Mouse (Mus musculus) hindbrain, embryonic 10.5 days (tissue): ENCODE measurements around the gene Ccng1. TPM values are rescaled to one million over a fixed set of nuclear protein-coding genes. Genes with fewer than 3 reads are reported as not detected.

ENCODE experiments used
- DNase-seq: peaks from one replicate; pipeline ENCODE4 v3.0.0-alpha.2; 2017; ENCODE audit warnings: low spot score
- H3K27ac ChIP-seq: fragments of 300-500 bp; sonication (generic); 2 replicates; pipeline ENCODE4 v1.5.1; 2016; ENCODE audit warnings: mild to moderate bottlenecking, moderate library complexity
- H3K27me3 ChIP-seq: fragments of 300-500 bp; sonication (generic); 2 replicates; pipeline ENCODE4 v1.6.1; 2016; ENCODE audit warnings: mild to moderate bottlenecking; ENCODE audit not compliant: poor library complexity, insufficient read depth, severe bottlenecking
- H3K36me3 ChIP-seq: fragments of 300-500 bp; sonication (generic); 2 replicates; pipeline ENCODE4 v1.6.1; 2016; ENCODE audit warnings: mild to moderate bottlenecking, moderate library complexity
- H3K4me1 ChIP-seq: fragments of 300-500 bp; sonication (generic); replicated peaks from 2 replicates; pipeline ENCODE4 v1.6.1; 2016; ENCODE audit warnings: mild to moderate bottlenecking
- H3K4me3 ChIP-seq: fragments of 300-500 bp; sonication (generic); 2 replicates; pipeline ENCODE4 v1.5.1; 2016; ENCODE audit warnings: mild to moderate bottlenecking, moderate library complexity
- H3K9me3 ChIP-seq: fragments of 300-500 bp; sonication (generic); 2 replicates; pipeline ENCODE4 v1.6.1; 2016; ENCODE audit warnings: mild to moderate bottlenecking, moderate library complexity
- WGBS: fragments of 180-500 bp; shearing (Covaris S2); methylation state at CpG from one replicate; pipeline ENCODE4 v1.1.7; 2016; 5-methylcytosine and 5-hydroxymethylcytosine counted together
- polyA plus RNA-seq: library from polyadenylated mRNA; unstranded; fragments of >200 nt; fragmentation: Nextera tagmentation; extraction: Ambion mirVana; gene quantifications from 2 replicates; pipeline ENCODE4 v1.2.1, GENCODE M21; 2016

Ccng1 gene
- polyA plus RNA-seq, result 35.5 and 37.2 TPM in 2 replicates

DNA sequence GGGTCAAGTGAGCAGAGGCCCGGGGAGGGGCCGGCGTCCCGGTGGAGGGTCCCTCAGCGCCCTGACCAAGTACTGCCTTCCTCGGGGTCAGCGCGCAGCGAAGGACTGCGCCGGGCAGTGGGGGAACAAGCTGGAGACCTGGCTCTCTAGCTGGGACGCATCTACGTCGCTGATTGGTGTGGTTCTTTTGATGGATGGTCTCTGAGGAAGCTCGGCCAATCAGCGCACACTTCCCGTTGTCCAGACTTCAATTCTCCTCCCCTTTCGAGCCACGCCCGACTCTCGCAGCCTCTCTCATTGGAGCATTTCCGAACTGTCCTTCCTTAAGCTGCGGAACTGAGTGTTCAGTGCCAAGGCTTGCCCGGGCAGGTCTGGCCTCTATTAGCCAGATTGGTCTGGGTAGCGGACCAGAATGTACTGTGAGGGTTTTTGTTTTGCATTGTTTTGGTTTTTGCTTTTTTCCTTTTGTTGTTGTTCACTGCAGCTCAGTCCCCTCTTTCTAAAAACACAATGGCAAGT, at the start of gene Ccng1:
Ccng1 (minus strand) TSS at position 203 of the 519 bp plus-strand sequence.
- no peaks in the 10 kb centered on the region for H3K9me3 ChIP-seq
- H3K27ac ChIP-seq, result peak within 1 kb of the TSS; percentile 91
- WGBS, result under 1% methylated on average over 25 of the region's 25 CpGs

DNA sequence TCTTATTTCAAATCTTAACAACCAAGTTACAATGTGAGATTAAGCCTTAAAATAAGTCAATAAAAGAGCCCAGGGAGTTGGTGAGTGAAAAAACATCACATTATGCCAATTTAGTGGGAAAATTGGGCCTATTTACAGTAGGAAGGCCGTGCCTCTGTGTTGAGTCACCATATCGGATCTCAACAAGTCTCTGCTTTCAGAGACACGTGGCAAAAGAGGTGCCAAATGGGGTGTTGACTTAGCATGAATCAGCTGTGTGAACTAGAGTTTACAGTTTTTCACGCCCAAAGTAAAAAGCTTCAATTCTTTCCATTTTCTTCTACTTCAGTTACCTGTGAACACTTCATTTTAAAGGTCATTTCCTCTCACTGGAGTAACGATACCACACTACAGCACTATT, 35.2 kb upstream of the Ccng1 start:
- DNase-seq, result no peak
- Histone ChIP-seq H3K9me3 (no peaks in the 10 kb centered on the region), H3K4me3 (no peak overlapping the region), H3K27ac (no peak overlapping the region), H3K27me3 (no peaks in the 10 kb centered on the region), H3K4me1 (no peaks in the 10 kb centered on the region), H3K36me3 (no peaks in the 10 kb centered on the region)
- 80% methylated on average over 5 of the region's 5 CpGs for WGBS

More for the DNA sequence above, at the start of gene Ccng1:
- H3K27me3 ChIP-seq, result no peaks in the 10 kb centered on the region
- peak; percentile 91 for DNase-seq
- H3K4me1 ChIP-seq, result peaks cover 18% of the 10 kb centered on the region
- H3K4me3 ChIP-seq, result peak within 1 kb of the TSS; percentile 83
- 0 out of 2 replicates have a peak, but pooled peaks cover 5% of the 10 kb centered on the region for H3K36me3 ChIP-seq

DNA sequence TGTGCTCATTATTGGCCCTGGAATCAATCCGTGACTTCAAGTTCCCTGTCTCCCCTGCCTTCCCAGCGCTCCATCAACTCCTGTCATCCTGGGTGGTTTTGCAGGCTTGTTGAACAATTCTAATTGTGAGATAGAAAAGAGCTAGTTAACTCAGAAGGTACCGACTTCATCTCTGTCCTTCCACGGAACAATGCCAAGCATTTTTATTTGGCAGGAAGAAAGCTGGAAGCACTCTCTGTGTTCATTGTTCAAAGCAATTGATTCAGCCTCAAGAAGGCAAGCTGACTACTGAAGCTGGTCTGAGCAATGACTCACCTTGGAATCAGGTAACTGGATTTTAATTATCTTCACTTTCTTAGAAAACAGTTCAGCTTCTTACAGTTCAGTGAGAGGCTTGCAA, 34.6 kb upstream of the Ccng1 start:
- Histone ChIP-seq H3K9me3 (no peaks in the 10 kb centered on the region), H3K27ac (no peak overlapping the region), H3K4me3 (no peak overlapping the region), H3K4me1 (no peaks in the 10 kb centered on the region), H3K27me3 (no peaks in the 10 kb centered on the region), H3K36me3 (no peaks in the 10 kb centered on the region)
- WGBS, result 76% methylated on average over 4 of the region's 4 CpGs
- DNase-seq, result no peak

DNA sequence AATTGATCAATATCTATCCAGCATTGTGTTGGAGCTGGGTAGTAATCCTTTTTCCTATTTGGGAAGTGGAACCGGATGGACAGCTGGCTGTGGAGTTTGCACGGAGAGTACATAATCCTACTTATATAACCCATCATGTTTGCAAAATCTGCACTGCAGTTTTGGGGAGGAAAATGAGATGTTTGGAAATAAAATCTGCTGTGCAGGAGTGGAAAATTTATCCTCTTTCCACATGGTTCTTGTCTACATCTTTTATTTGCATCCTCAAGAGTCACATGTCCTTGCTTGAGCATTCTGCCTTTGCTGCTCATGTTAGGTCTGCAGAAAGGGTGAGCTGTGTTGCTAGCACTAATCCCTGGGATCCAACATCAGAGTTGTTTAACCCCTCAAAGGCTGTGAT, 31.8 kb upstream of the Ccng1 start:
- Histone ChIP-seq H3K4me3 (no peak overlapping the region), H3K36me3 (no peaks in the 10 kb centered on the region), H3K27ac (no peak overlapping the region), H3K27me3 (no peaks in the 10 kb centered on the region), H3K9me3 (no peaks in the 10 kb centered on the region), H3K4me1 (no peaks in the 10 kb centered on the region)
- 88% methylated on average over 2 of the region's 2 CpGs for WGBS
- DNase-seq, result no peak

DNA sequence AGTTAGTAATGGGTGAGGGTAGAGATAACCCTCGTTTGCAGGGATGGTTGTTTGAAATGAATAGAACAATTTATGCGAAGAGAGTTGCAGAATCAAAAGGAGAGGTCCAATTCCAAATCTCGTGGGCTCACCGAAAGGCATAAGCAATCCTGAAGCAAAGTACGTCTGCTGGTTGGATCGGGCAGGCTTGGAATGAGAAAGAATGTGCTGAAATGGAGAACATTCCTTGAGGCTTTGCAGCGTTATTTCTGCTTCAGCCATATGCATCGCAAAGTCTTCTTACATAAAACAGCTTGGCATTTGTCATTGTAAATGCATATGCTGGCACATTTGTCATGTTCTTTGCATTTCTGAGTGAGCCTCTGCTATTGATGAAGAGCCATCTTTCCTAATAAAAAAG, 29.2 kb upstream of the Ccng1 start:
- Histone ChIP-seq H3K27ac (no peak overlapping the region), H3K9me3 (no peaks in the 10 kb centered on the region), H3K27me3 (no peaks in the 10 kb centered on the region), H3K4me3 (no peak overlapping the region), H3K4me1 (no peaks in the 10 kb centered on the region), H3K36me3 (no peaks in the 10 kb centered on the region)
- no peak for DNase-seq
- WGBS, result 88% methylated on average over 8 of the region's 8 CpGs

DNA sequence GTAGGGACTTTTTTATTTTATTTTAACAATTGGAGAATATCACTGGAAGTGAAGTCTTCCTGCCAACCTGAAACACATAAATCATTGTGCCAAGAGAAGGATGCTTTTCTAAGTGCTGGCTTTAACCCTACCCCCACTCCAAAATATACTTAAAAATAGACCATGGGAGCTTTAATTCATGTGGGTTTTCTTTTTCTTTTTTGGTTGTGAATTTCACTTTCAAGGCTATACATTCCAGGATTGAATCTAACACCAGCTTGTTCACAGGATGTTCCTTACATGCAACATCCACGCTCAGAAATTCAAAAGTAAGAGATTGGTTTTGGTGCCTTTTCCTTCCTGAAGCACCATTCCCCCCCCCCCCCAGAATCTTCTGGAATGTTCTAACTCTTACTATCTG, 28.2 kb upstream of the Ccng1 start:
- WGBS, result 92% methylated on average over 1 of the region's 1 CpGs
- no peak for DNase-seq
- H3K27ac ChIP-seq, result no peak overlapping the region

DNA sequence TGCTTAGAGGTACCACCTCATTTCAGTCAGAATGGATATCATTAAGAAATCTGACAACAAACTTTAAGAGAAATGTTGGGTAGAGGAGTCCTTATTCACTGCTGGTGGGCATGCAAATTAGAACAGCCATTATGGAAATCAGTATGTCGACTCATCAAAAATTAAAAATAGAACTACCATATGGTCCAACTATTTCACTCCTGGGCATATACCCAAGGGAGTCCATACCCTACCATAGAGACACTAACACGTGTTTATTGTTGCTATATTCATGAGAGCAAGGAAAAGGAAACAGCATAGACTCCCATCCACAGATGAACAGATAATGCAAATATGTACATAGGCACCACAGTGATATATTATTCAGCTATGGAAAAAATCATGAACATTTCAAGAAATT, 26.7 kb upstream of the Ccng1 start:
- 63% methylated on average over 2 of the region's 2 CpGs for WGBS
- Histone ChIP-seq H3K4me3 (no peak overlapping the region), H3K9me3 (no peaks in the 10 kb centered on the region), H3K4me1 (no peaks in the 10 kb centered on the region), H3K36me3 (no peaks in the 10 kb centered on the region), H3K27me3 (no peaks in the 10 kb centered on the region), H3K27ac (no peak overlapping the region)
- no peak for DNase-seq

More for the DNA sequence above, 28.2 kb upstream of the Ccng1 start:
- H3K9me3 ChIP-seq, result no peaks in the 10 kb centered on the region
- no peaks in the 10 kb centered on the region for H3K27me3 ChIP-seq
- H3K4me1 ChIP-seq, result no peaks in the 10 kb centered on the region
- H3K4me3 ChIP-seq, result no peak overlapping the region
- no peaks in the 10 kb centered on the region for H3K36me3 ChIP-seq

DNA sequence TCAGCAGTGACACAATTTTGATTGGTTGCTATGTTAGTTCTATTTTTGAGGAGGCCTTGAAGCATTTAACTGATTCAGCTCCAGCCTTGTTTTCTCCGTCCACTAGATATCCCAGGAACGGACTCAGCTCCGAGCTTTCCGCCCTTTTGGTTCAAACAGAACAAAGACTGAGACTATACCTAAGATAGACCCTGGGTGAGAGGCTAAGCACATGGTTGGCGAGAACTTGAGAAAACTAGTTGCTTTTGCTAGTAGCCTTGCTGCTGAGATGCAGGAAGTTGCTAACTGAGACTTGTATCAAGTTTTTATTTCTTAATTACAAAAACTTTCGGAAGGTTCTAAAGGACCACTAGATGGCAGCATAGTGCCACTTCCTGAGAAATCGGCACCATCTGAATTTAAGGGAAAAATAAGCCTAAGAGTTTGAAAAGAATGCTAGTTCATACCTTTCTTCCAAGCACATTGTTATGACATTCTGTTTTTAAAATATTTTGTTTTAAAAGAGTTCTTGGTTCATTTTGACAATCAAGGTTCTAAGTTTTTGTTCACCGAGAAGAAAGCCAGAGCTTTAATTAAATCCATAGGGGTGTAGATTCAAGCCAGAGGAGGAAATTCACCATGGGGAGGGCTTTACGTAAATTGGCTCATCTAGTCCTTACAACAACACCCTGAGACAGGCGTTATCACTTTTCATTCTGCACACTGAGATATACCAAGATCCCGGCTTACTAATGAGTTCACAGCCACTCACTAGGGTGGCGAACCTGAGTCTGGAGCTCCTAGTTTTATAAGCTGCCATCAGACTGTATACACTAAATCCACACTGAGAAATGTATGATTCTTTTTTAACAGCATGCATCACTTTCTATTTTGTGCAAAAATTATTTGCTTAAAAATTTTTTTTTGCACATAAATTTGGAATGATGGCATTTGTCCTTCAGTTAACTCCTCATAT, 20.5 kb upstream of the Ccng1 start:
- H3K36me3 ChIP-seq, result no peaks in the 10 kb centered on the region
- DNase-seq, result no peak
- 57% methylated on average over 12 of the region's 12 CpGs for WGBS
- no peak overlapping the region for H3K4me3 ChIP-seq
- no peak overlapping the region for H3K27ac ChIP-seq
- H3K9me3 ChIP-seq, result no peaks in the 10 kb centered on the region
- no peaks in the 10 kb centered on the region for H3K27me3 ChIP-seq
- H3K4me1 ChIP-seq, result no peaks in the 10 kb centered on the region

DNA sequence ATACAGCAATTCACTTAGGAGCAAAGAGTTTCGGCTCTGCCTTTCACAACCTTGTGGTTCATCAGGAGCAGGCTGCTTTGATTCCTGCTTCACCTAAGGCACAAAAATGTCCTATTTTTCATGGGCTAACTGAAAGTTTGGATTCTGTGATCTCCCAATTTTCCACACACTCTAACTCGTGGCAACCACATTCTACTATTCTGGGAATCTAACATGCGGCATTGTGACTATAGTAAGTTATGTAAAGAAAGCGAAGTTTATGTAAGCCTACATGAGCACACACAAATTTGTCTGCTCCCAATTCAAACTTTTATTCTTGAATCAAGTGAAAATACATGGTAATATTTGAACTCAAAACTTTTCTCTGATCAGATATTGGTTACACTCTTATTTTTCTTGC, 9.6 kb upstream of the Ccng1 start:
- DNase-seq, result no peak
- 81% methylated on average over 4 of the region's 4 CpGs for WGBS
- no peak overlapping the region for H3K27ac ChIP-seq
- H3K9me3 ChIP-seq, result no peaks in the 10 kb centered on the region
- no peaks in the 10 kb centered on the region for H3K36me3 ChIP-seq
- no peaks in the 10 kb centered on the region for H3K27me3 ChIP-seq
- H3K4me3 ChIP-seq, result no peak overlapping the region
- H3K4me1 ChIP-seq, result no peaks in the 10 kb centered on the region

DNA sequence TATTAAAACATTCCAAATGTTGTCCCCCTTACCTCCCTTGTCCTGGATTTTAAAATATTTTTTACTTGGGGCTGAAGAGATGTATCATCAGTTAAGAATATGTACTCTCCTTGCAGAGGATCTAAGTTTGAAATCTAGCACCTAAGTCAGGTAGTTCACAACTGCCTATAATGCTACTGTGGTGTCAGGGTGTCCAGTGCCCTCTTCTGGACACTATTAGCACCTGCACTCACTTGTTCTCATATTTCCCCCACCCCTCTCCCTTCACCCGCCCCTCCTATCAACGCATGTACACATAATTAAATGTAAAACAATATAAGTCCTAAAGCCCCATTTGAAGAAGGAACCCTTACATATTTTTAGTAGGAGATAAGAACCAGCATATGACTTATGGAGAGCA, 8.3 kb upstream of the Ccng1 start:
- no peaks in the 10 kb centered on the region for H3K36me3 ChIP-seq
- H3K4me1 ChIP-seq, result no peaks in the 10 kb centered on the region
- no peaks in the 10 kb centered on the region for H3K27me3 ChIP-seq
- no peaks in the 10 kb centered on the region for H3K9me3 ChIP-seq
- WGBS, result 38% methylated on average over 2 of the region's 2 CpGs
- H3K27ac ChIP-seq, result no peak overlapping the region
- no peak for DNase-seq
- H3K4me3 ChIP-seq, result no peak overlapping the region

DNA sequence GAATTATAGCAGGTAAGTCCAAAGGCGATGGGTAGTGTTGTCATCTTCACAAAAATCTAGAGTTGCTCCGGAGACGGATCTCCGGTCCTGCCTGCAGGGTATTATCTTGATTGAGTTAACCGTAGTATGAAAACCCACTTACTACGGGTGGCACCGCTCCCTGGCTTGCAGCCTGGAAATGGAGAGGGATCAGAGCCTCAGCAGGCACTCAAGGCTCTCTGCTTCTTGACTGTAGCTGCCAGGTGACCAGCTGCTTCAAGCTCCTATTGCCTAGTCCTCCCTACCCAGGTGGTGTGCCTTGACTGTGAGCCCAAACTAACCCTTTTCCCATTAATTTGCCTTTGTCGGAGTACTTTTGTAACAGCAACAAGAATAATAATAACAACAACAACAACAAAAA, 4.8 kb upstream of the Ccng1 start:
- Histone ChIP-seq H3K9me3 (no peaks in the 10 kb centered on the region), H3K4me3 (no peak overlapping the region), H3K4me1 (0 out of 2 replicates have a peak, but pooled peaks cover 8% of the 10 kb centered on the region), H3K27me3 (no peaks in the 10 kb centered on the region), H3K27ac (no peak overlapping the region), H3K36me3 (no peaks in the 10 kb centered on the region)
- no peak for DNase-seq
- WGBS, result 90% methylated on average over 8 of the region's 8 CpGs

DNA sequence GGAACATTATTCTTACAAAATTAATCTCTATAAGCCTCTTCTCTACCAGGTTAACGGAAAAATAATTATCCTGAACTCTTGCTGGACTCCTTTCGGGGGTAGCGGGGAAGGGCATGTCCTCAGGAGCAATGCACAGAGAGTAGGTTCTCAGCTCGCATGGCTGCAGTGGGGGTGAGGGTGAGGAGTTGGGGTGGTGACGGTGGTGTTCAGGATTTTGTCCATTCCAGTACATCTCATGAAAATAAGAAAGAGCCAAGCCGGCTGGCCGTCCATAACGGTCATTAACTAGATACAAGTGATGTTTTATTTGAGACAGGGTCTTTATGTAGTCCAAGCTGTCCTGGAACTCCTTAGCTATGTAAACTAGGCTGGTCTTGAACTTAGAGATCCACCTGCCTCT, 857 bp upstream of the Ccng1 start:
- Histone ChIP-seq H3K27ac (peak overlapping the region; percentile 91), H3K9me3 (no peaks in the 10 kb centered on the region), H3K36me3 (0 out of 2 replicates have a peak, but pooled peaks cover 2% of the 10 kb centered on the region), H3K4me3 (peak overlapping the region; percentile 83; the same call in 1 of the 2 replicates), H3K4me1 (peaks cover 18% of the 10 kb centered on the region), H3K27me3 (no peaks in the 10 kb centered on the region)
- no peak for DNase-seq
- WGBS, result 90% methylated on average over 8 of the region's 8 CpGs

DNA sequence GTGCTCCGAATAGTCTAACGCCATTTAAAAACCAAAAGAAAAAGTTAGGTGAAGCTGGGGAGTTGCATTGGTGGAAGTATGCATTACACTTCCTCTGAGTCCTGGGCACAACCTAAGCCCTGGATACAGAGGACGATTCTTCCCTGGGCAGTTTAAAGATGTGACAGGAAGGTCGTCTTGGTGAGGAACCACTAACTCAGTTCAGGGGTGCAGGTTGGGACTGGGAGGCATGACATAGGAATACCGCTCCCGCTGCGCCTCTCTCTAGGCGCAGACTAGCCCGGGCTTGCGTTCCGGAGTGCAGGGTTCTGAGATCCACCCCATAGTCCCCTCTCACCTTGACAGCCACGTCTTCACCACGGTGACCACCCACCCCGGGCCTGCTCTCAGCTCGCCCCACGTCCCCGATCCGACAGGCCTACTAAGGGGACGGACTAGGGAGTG, 425 bp downstream of the Ccng1 start:
- no peaks in the 10 kb centered on the region for H3K9me3 ChIP-seq
- peak overlapping the region; percentile 83 for H3K4me3 ChIP-seq
- 4% methylated on average over 19 of the region's 19 CpGs for WGBS
- DNase-seq, result no peak
- H3K27ac ChIP-seq, result peak overlapping the region; percentile 91
- peaks cover 18% of the 10 kb centered on the region for H3K4me1 ChIP-seq
- no peaks in the 10 kb centered on the region for H3K27me3 ChIP-seq
- H3K36me3 ChIP-seq, result peaks cover 9% of the 10 kb centered on the region; the same call in 1 of the 2 replicates
